Comparison of ENCODE assay signal across 8 mouse cellular contexts in the genomic region with DNA sequence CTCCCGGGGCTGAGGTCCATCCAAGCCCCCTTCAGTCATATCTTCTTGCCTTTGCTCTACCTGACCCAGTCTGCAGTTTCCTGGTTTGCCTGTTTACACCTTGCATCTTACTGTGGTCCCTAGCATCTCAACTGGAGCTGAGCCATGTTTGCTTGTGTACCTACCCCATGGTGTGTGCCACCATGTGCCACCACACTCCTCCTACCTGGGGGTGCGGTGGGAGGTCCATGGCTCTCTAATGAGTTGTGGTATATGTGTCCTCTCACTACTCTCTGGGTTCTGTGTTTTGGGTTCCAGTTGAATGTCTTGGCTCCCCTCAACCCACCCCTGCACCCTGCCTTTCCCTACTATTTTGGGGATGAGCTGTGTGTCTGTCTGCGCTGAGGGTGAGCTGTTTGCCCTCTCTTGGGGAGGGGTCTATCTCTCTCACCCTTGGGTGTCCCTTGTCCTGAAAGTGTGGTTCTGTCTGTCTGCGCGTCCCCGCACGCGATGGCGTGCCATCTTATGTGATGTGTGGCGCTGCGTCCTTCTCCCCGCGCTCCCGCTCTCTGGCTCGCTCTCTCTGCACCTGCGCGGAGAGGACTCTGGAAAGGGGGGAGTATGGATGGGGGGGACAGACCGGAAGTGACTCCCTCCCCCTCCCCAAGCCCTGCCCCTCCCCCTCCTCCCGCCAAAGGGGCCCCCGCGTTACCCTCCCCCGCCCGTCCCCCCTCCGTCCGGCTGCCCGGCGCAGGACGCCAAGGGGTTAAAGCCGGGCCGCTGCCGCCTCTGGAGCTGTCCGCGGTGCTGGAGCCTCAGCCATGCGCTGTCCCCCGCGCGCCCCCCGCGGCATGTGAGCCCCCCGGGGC. TPM values are rescaled to one million over a fixed set of nuclear protein-coding genes. Genes with fewer than 3 reads are reported as not detected.
DNase-seq lines count a peak whose midpoint lies in the region; ATAC-seq and TF ChIP-seq lines count a peak whose summit lies in the region.
"Had no signal": no experiment of that assay in that cellular context is flagged by ENCODE, and none has a peak within 500 bp of the region (broad histone marks: within the 10 kb centered on the region; RNA-seq: fewer than 3 reads in every experiment).

No protein-coding gene starts in this region.

- no peak for TF ChIP-seq POLR2A in olfactory bulb, adult 2 months (IDR thresholded peaks at IDR 0.05; ENCODE audit: insufficient read depth, low read depth, low read length)

- H3K4me3 ChIP-seq in left cerebral cortex, adult 2 months = peak overlapping the region; percentile 58
- H3K4me3 ChIP-seq in embryonic facial prominence, embryonic 13.5 days = peak overlapping the region; percentile 50
- peak overlapping the region; percentile 70 for H3K4me3 ChIP-seq in olfactory bulb, adult 2 months (ENCODE audit: insufficient read depth, low read depth, low read length)

- intact Hi-C loops in left cerebral cortex, adult 2 months (cut with DNase I) = no loop called here
- intact Hi-C loops in left cerebral cortex, postnatal 14 days (cut with DNase I) = no loop called here

- no peak for ATAC-seq in embryonic facial prominence, embryonic 13.5 days (ENCODE audit: insufficient number of reproducible peaks, insufficient read depth, low FRiP score, low TSS enrichment, low read depth)

- no peak for DNase-seq in left cerebral cortex, adult 2 months (ENCODE audit: extremely low spot score in 1 of 2, low spot score in 2 of 2)
- DNase-seq in left cerebral cortex, postnatal 14 days (ENCODE audit: low spot score in 2 of 2) = no peak
- DNase-seq in cerebellum, adult 9-11 months = peak; percentile 86
- DNase-seq in kidney, postnatal 4 days = peak; percentile 80 to 82
- DNase-seq in spleen, postnatal 4 days (ENCODE audit: low spot score in 2 of 2) = no peak

- peaks cover 83% of the 10 kb centered on the region for H3K27me3 ChIP-seq in embryonic facial prominence, embryonic 13.5 days

- WGBS in embryonic facial prominence, embryonic 13.5 days = 6% methylated on average over 21 of the region's 40 CpGs
- 3% methylated on average over 22 of the region's 40 CpGs for WGBS in olfactory bulb, adult 2 months

- no peak overlapping the region for H3K9ac ChIP-seq in embryonic facial prominence, embryonic 13.5 days

- H3K4me2 ChIP-seq in embryonic facial prominence, embryonic 13.5 days = peak overlapping the region; percentile 87

- no peaks in the 10 kb centered on the region; the same call in 1 of the 2 replicates for H3K36me3 ChIP-seq in embryonic facial prominence, embryonic 13.5 days

- H3K27ac ChIP-seq in left cerebral cortex, adult 2 months = peak overlapping the region; percentile 91
- no peak overlapping the region for H3K27ac ChIP-seq in embryonic facial prominence, embryonic 13.5 days
- peak overlapping the region; percentile 75; the same call in 1 of the 2 replicates for H3K27ac ChIP-seq in olfactory bulb, adult 2 months (ENCODE audit: insufficient read depth, low read depth, low read length)

- TF ChIP-seq CTCF in left cerebral cortex, adult 2 months (IDR thresholded peaks at IDR 0.05) = no peak
- TF ChIP-seq CTCF in olfactory bulb, adult 2 months (IDR thresholded peaks at IDR 0.05; ENCODE audit: insufficient read depth, low read depth, low read length) = no peak

- H3K9me3 ChIP-seq in embryonic facial prominence, embryonic 13.5 days = no peaks in the 10 kb centered on the region

- H3K4me1 ChIP-seq in embryonic facial prominence, embryonic 13.5 days = peaks cover 15% of the 10 kb centered on the region
- peaks cover 50% of the 10 kb centered on the region for H3K4me1 ChIP-seq in olfactory bulb, adult 2 months (ENCODE audit: control insufficient read depth, insufficient read depth, low read length)

RNA-seq across cellular contexts. Expression of gene Shank1, which starts 25.2 kb away (rescaled TPM):
- 100 to 1,000 TPM; 637 to 705 TPM for total RNA-seq in left cerebral cortex, adult 2 months (2021)
- 100 to 1,000 TPM; 512 to 537 TPM for total RNA-seq in left cerebral cortex, postnatal 14 days (2021)
- 5.5 and 6.8 TPM in 2 replicates for polyA plus RNA-seq in embryonic facial prominence, embryonic 13.5 days (2015; fragmentation: Nextera tagmentation; extraction: Ambion mirVana)
- polyA plus RNA-seq in olfactory bulb, adult 2 months (2012; ENCODE audit: insufficient read depth, insufficient read length, low replicate concordance, missing spikeins) = 51.0 and 92.9 TPM in 2 replicates

RNA-seq across cellular contexts. Expression of gene Clec11a, which starts 28.6 kb away (rescaled TPM):
- 1 to 10 TPM; 4.3 TPM for total RNA-seq in left cerebral cortex, adult 2 months (2021)
- 1 to 10 TPM; 2.6 to 3.6 TPM for total RNA-seq in left cerebral cortex, postnatal 14 days (2021)
- 9.1 and 11.9 TPM in 2 replicates for polyA plus RNA-seq in embryonic facial prominence, embryonic 13.5 days (2015; fragmentation: Nextera tagmentation; extraction: Ambion mirVana)
- polyA plus RNA-seq in olfactory bulb, adult 2 months (2012; ENCODE audit: insufficient read depth, insufficient read length, low replicate concordance, missing spikeins) = not detected in 2 replicates

RNA-seq across cellular contexts. Expression of gene Syt3, which starts 48.6 kb away (rescaled TPM):
- 10 to 100 TPM; 59.5 to 63.7 TPM for total RNA-seq in left cerebral cortex, adult 2 months (2021)
- 10 to 100 TPM; 77.1 to 81.9 TPM for total RNA-seq in left cerebral cortex, postnatal 14 days (2021)
- 4.1 and 4.9 TPM in 2 replicates for polyA plus RNA-seq in embryonic facial prominence, embryonic 13.5 days (2015; fragmentation: Nextera tagmentation; extraction: Ambion mirVana)
- polyA plus RNA-seq in olfactory bulb, adult 2 months (2012; ENCODE audit: insufficient read depth, insufficient read length, low replicate concordance, missing spikeins) = not detected in 2 replicates
- polyA plus RNA-seq: liver, embryonic 16.5 days had no signal

RNA-seq across cellular contexts. Expression of gene 1700008O03Rik, which starts 50.4 kb away (rescaled TPM):
- 1 to 10 TPM; 1.5 to 2.7 TPM for total RNA-seq in left cerebral cortex, adult 2 months (2021)
- total RNA-seq in left cerebral cortex, postnatal 14 days (2021) = 1 to 10 TPM; 2.3 TPM
- polyA plus RNA-seq in embryonic facial prominence, embryonic 13.5 days (2015; fragmentation: Nextera tagmentation; extraction: Ambion mirVana) = 0.19 and 1.4 TPM in 2 replicates
- polyA plus RNA-seq in olfactory bulb, adult 2 months (2012; ENCODE audit: insufficient read depth, insufficient read length, low replicate concordance, missing spikeins) = not detected in 2 replicates

Comparison
In these comparisons a context has a peak if more than half of its experiments do, and no peak if none do; other contexts are left out.
1. DNase-seq: peak in cerebellum, adult 9-11 months (single experiment) and kidney, postnatal 4 days (2 of 2); none in left cerebral cortex, adult 2 months (0 of 2), left cerebral cortex, postnatal 14 days (0 of 2) and spleen, postnatal 4 days (0 of 2).
2. Peak in every context shown above with its lines, with median percentiles within 50 percentile points of each other: H3K4me3 ChIP-seq.